Mouse (Mus musculus): ENCODE results near the gene Cdh11.
A peak's percentile ranks its signal among the peaks of the same experiment; 100 is the strongest.
"Not testable (repeated sequence)": the region's sequence is repeated elsewhere in the genome, so short reads cannot be mapped to it uniquely, and the experiment has no call there.

Gene Cdh11

DNA sequence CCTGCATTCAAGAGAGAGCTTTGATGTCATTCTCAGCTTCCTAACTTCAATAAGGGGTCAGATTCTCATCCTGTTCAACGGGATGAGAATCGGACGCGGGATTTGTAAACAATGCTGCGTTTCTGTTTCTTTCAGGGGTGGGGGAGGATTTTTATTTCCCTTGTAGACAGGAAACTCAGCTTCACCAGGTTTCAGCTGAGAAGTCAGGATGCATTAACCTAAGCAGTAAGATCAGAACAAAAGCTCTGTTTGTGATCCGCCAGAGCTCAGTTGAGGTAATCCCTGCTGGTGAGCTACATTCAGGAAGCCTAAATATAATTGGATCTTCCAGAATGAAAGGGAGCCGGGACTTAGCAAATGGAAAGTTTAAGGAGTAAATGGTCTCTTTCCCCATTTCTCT, 78.1 kb downstream of the Cdh11 start:
- no peak for DNase-seq (ENCODE audit: low spot score)

DNA sequence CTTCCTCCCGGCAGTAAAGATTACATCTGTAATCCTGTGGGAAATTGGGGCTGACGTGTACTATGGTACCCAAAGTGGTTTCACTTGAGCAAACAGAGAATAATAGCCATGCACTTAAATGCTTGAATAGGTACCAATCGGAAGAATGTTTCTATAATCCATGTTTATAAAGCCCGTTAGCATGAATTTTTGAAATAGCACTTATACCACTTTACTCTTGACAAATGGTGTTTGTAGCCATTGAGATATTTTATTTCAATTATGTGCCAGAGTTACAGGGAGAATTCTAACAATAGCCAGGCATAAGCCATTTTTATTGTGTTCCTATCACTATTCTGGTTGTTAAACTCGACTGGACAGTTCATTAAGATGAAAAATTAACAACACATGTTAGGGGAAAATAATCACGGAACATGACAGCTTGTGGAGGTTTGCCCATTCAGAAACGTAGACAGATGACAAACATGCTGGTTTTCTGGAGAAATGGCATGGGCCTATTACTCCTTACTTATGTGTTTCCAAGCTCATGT, 80.0 kb downstream of the Cdh11 start:
- no peak for DNase-seq (ENCODE audit: low spot score)

DNA sequence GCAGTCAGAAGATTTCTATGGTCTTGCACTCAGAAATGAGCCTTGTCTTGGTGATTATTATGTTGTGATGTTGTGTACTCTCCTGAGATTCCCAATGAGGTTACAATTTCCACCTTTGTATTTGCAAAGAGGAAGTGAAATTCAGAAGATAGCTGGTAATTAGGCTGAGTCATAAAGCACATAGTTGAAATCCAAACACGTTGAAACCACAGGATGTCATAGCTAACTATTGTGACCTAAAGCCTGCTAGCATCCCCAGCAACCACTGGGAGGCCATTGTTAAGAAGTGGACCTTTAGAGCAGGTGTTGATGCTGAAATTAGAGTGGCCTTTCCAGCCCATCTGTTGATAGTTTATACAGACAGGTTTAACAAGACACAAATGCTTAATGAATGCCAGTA, 85.2 kb downstream of the Cdh11 start:
- no peak for DNase-seq (ENCODE audit: low spot score)

DNA sequence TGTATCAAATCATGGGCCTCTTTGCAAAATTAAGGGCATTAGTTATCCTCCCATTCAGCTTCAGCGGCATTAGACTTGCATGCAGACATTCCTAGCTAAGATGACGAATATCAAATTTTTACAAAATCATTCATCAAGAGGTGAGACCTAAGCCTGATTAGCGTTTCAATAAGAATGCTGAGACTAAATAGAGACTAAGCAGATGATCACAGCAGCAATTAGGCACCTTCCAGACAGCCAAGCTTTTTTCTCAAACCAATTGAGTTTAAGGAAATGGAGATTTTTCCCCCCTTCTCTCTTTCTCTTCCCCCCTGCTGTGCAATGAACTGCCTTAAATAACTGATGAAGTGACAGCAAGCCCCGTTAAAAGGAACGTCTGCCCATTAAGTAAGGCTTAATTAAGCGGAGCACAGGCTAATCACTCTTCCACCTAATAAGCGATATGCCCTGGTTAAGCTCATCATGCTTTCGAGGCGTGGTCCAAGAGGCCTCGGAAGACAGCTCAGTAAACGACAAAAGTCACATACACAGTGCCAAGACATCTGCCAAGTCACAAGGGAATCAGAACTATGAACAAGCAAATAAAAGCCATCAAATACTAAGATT, 87.1 kb downstream of the Cdh11 start:
- DNase-seq (ENCODE audit: low spot score): no peak

DNA sequence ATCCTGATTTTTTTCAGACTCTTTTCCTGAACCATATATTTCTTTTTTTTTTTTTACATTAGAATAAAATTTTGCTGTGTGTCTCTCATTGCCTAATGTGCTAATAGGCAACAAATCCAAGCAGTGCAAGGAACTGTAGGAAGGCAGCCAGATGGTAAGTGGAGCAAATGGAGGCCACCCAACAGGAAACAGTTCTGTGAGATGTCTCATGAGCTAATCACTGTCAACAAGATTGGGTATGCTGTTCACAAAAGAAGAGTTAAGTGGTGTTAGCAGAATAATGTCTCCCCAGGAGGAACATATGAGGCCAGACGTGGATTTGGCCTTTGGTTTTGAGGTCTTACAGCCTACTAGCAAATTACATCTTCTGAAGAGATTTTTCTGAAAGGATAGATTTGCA, 92.0 kb downstream of the Cdh11 start:
- no peak for DNase-seq (ENCODE audit: low spot score)

DNA sequence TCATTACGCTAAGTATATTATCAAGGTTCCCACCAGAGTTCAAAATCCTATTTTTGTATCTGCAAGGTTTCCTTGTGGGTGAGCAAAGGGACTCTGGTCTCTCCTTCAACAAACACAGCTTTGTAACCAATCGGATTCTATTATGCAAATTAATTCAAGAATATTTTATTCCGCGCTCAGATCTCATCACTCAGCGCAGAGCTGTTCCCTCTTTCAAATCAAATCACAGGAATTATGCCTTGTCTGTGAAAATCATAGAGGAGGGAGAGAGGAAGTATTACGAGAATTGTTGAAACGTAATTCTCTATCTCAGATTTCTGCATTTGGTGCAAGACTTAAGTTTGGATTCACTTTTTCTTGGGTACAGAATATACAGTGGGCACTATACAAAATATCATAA, 100.0 kb downstream of the Cdh11 start:
- not testable (repeated sequence) for DNase-seq (ENCODE audit: low spot score)

DNA sequence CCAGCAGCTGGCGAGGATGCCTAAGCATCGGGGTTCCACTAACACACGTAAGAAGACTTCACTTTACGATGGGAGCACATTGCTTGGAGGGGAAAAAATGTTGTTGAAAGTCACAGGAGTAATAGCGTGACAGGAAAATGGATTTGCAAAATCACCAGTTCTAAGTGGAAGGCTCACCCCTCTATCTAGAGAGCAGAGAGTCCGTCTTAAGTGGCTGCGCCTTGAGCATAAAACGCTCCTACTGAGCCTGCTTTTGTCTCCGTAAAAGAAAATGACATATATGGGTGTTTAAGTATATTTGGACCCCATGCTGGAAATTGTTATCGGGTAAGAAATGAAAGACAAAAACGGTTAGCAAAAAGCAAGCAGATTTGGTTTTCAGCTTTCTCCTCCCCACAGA, 100.4 kb downstream of the Cdh11 start:
- no peak for DNase-seq (ENCODE audit: low spot score)

DNA sequence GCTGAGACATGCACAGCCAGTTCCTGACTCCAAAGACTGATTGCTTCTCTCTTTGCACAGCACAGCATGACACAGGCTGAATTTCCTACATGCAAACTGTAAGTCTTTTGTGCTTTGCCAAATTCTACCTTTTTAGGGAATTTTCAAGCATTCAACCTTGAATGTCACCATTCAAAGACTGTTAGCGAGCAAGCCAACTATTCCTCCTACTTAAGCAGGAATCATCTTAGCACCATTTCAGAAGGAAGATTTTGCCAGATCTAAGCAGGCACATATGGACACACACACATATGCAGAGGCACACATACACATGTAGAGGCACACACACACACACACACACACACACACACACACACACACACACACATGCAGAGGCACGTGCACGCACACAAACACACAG, 108.3 kb downstream of the Cdh11 start:
- no peak for DNase-seq (ENCODE audit: low spot score)

DNA sequence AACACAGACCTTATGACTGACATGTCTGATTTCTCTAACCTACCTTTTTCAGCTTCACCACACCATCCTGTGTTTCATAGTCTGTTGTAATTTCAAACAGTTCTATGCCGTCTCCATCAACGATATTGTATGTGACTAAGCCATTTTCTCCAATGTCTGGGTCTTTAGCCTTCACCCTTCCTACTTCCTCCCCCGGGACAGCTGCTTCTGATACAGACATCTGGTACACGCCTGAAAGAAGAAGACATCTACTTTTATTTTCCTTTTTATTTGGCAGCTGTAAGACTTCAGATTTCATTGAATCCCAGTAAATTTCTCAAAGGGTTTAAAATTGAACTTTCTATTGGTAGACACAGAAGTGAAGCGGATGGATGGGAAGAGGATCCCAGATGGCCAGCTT, 120.9 kb downstream of the Cdh11 start:
- not testable (repeated sequence) for DNase-seq (ENCODE audit: low spot score)

DNA sequence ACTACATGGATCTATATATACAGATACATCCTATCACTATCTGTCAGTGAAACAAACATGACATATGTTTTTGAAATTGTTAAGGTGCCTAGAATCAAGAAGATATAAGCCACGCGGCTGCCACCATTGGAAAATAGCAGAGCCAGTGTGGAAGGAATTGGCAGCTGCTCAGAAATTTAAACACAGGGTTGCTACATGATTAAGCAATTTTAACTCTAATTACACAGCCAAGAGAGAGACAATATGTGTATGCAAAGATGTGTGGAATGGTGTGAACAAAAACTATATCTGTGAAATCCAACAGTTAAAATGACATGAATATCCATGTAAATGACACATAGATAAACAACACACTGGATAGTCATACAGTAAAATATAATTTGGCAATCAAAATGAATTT, 128.9 kb downstream of the Cdh11 start:
- DNase-seq (ENCODE audit: low spot score): no peak

DNA sequence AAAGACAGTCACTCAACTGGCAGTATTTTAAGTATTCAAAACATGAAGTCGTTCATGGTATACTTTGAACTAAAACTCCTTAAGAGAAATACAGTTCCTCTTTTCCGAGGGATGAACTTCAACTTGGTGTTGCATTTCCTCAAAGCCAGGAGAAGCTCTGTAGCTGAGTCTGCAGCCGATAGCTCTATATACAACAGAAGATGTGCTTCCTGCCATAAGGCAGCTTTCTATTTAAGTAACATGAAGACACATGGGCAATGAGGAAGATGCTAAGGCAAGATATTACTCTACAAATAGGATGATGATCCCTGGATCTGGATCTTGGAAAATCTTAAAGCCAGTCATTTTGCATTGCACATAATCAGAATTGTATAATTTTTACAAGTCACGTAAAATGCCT, 133.5 kb downstream of the Cdh11 start:
- no peak for DNase-seq (ENCODE audit: low spot score)

DNA sequence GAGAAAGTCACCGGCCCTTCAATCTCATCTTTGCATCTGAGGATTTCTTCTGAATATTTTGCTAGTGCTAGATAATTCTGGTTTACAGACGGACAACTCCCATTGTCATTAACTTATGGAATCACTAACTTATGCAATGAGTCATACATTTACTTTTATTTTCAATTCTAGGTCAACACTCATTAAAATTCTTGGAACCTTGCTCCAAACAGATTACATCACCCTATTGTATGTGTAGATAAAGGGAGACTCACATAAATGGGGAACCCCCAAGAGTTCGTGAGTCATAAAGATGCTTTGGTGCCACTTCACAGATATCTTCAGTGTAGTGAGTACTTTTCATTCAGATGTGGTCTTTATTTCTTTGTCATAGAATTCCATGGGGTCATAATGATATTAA, 158.3 kb downstream of the Cdh11 start:
- DNase-seq (ENCODE audit: low spot score): no peak

DNA sequence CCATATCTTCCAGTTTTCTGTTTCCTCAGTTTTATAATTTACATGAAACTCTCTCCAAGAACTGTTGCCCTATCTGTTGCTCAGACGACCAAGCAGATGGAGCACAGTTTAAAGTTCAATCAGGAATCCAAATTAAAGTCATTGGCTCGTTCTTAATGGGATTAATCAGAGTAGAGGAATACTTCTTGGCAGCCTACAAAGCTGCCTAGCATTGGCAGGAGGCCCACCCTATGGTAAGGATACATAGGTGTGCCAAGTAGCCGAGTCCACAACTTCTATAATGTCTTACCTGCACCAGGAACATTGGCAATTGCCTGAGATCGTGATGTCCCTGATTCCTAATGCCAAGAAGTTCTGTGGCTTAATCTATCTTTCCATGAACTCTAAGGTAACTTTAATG, 173.3 kb downstream of the Cdh11 start:
- no peak for DNase-seq (ENCODE audit: low spot score)

DNA sequence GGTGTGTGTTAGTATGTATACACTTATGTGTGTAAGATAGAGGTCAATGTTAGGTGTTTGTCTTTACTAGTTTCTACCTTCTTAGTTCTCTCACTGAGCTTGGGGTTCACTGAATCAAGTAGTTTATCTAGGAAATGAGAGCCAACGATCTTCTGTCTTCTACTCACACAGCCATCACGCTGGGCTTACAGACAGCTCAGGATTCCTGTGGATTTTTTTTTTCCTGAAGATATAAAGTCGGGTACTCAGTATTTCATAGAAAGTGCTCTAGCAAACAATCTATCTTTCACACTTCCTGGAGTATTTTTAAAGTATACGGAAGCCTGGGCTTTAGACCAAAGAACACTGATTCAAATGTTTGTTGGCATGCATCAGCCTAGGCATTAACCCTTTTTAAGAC, 184.1 kb downstream of the Cdh11 start:
- no peak for DNase-seq (ENCODE audit: low spot score)

DNA sequence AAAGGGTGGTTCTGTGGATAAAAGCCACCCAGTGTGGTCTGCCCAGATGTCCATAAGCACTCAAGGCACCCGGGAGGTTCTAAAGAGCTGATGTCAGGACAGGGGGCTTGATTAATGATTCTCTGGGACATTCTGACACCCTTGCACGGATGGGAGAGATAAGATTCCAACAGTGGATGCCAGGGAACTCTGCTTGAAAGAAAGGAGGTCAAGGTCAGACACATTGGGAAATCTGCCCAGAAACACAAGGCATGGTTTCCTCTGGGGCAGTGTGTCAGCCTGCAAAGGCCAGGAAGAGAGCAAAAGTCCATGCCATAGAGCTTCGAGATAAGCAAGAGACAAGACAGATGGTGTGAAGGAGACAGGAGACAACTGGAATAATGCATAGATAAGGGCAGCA, 188.9 kb downstream of the Cdh11 start:
- DNase-seq (ENCODE audit: low spot score): peak; percentile 68

DNA sequence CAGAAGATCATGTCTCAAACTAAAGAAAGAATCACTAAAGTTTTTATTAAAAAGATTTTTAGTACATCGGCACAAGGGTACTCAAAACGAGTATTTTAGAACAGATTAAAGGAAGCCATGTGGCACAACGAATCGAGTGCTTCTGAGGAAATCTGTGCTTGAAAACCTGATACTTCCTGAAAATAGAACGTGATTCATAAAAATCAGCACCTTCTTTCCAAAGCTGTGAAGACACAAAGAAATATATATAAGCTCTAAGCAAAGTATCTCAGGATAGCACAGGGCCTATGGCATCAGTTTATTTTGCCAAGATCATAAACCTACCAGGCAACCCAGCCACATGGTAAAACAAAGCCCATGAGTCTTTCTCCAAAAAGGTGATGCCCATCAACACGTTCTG, 191.5 kb downstream of the Cdh11 start:
- no peak for DNase-seq (ENCODE audit: low spot score)

All from yolk sac, embryonic 10.5 days (tissue).